Mouse (Mus musculus) gastrocnemius, adult 18-20 months (tissue): ENCODE data around the gene Hoxb6. TPM values are rescaled to one million over a fixed set of nuclear protein-coding genes. Genes with fewer than 3 reads are reported as not detected.

ENCODE experiments used
- DNase-seq: peaks from one replicate; pipeline ENCODE4 v3.0.0; 2021; ENCODE audit warnings: low spot score
- total RNA-seq, 2 experiments: library from RNA; stranded (reverse); gene quantifications; 2 replicates each; pipeline ENCODE4 v1.2.3; 2021

The Hoxb6 gene
- total RNA-seq, 2 experiments from 2014 or later = 0.38 to 0.39 TPM

- DNase-seq = no peak
These were observed 24.1 kb upstream of the Hoxb6 start for GRCm38 (mm10) chr11:96268031-96268745.

GRCm38 (mm10) chr11:96269869-96270268 is 22.4 kb upstream of the Hoxb6 start:
- no peak for DNase-seq

- DNase-seq = no peak
These were observed 21.2 kb upstream of the Hoxb6 start, which contains the start of gene Hoxb9 for GRCm38 (mm10) chr11:96270996-96271540. Gene Hoxb9 (plus strand): TSS chr11:96271457.

DNA sequence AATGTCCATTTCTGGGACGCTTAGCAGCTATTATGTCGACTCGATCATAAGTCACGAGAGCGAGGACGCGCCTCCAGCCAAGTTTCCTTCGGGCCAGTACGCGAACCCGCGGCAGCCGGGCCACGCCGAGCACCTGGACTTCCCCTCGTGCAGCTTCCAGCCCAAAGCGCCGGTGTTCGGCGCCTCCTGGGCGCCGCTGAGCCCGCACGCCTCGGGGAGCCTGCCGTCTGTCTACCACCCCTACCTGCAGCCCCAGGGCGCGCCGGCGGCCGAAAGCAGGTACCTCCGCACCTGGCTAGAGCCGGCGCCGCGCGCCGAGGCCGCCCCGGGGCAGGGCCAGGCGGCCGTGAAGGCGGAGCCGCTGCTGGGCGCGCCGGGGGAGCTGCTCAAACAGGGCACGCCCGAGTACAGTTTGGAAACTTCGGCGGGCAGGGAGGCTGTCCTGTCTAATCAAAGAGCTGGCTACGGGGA is 20.7 kb upstream of the Hoxb6 start:
- DNase-seq = no peak

DNA sequence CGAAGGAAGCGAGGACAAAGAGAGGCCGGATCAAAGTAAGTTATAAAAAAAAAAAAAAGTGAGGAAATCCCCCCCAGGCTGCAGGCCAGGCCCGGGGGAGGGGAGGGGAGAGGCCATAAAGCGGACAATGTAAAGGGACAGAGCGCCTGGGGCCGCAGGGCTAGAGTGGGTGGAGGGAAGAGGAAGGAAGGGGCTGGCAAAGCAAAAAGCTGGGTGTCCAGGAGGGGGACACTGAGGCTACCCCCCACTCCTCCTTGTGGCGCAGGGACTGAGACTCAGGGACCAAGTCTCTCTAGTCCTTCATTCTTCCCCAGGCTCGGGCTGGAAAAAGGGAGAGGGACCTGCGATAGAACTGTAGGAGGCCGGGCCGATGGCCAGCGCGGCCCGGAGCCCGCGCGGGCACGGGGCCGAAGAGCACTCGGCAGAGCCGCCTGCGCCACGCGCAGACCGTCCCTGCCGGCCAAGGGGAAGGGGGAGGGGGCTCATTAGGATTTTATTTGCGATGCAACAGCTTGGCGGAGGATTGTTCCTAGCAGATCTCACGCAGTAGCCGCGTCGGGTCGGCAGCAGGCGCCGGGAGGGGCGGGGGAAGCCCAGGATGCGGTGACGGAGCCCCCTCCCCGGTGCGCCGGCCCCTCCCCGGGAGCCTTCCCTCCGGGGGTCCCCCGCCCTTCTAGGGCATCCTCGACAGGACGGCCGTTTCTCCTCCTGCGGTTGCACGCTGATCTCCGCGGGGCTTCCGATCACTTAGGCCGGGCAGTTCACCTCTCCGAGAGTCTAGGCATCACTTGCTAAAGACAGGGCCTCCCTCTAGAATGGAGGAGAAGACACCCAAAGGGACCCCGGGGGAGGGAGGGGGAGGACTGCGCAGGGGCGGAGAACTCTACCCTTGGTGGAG is 20.0 kb upstream of the Hoxb6 start:
- no peak for DNase-seq

DNA sequence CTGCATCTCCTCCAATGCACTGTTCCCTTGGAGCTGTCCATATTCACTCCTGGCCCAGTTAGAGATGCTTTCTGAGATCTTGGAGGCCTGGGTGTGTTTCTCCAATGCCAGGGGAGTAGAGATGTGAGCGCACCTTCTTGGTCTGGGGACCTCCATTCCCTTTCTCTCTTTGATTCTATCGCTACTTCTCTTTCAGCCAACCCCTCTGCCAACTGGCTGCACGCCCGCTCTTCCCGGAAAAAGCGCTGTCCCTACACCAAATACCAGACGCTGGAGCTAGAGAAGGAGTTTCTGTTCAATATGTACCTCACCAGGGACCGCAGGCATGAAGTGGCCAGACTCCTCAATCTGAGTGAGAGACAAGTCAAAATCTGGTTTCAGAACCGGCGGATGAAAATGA is 17.8 kb upstream of the Hoxb6 start:
- DNase-seq = no peak

DNA sequence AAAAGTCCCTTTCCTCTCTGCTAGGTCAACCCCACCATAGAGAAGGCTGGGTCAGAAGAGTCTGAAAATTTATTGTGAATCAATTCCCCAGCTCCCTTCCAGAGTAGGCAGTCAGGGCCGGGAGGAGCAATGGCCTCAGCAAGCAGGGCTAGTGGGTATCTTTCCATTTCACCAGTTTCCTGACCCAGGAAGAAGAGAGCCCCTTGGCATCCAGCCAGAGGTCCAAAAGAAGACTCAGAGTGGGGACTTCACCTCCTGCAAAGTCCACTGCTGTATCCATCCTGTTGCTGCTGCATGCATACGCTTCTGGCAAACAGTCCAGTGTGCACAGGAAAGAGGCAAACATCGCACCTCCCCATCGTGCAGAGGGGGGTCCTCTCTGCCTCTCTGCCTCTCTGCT is 16.4 kb upstream of the Hoxb6 start:
- DNase-seq = no peak

DNA sequence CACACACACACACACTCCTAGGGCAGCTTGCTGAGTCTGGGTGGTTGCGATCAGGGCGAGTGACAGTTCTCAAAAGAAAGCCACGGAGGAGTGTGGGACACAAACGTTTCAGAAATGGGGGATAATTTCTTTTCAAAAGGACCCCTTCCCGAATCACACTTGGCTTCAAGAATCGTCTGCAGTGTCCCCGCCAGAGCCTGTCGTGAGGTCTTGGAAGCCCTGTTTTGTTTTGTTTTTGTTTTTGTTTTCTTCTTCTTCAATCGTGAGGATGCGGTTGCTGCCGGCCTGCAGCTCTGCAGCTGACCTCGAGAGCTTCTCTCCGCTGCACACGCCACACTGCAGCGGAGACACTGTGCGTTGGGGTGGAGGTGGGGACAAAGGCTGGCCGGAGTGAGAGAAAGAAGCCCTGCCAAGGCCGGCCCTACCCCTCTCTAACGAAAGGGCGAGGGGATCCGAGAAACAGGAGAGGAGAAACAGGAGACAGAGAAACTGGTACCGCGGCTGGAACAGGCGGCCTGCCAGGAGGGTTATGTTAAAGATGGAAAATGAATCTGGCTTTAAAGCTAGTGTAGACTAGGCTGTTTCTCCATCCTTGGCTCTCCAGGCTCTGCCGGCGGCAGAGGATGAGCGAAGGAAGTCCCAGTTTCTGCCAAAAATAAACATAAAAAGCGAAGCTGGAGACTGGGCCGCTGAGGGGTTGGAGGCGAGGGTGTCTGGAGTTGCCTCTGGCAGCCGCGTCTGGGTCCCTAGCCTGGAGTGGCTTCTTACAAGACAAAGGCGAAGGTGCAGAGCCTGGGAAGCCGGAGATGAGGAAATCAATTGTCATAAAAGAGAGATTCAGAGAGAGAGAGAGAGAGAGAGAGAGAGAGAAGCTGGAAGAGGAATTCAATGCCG is 14.9 kb upstream of the Hoxb6 start:
- no peak for DNase-seq

GRCm38 (mm10) chr11:96278324-96278723 is 14.0 kb upstream of the Hoxb6 start:
- no peak for DNase-seq

- peak; percentile 83 for DNase-seq
These were observed 13.5 kb upstream of the Hoxb6 start for GRCm38 (mm10) chr11:96278773-96279172.

GRCm38 (mm10) chr11:96279421-96280233 is 12.6 kb upstream of the Hoxb6 start:
- DNase-seq = no peak

DNA sequence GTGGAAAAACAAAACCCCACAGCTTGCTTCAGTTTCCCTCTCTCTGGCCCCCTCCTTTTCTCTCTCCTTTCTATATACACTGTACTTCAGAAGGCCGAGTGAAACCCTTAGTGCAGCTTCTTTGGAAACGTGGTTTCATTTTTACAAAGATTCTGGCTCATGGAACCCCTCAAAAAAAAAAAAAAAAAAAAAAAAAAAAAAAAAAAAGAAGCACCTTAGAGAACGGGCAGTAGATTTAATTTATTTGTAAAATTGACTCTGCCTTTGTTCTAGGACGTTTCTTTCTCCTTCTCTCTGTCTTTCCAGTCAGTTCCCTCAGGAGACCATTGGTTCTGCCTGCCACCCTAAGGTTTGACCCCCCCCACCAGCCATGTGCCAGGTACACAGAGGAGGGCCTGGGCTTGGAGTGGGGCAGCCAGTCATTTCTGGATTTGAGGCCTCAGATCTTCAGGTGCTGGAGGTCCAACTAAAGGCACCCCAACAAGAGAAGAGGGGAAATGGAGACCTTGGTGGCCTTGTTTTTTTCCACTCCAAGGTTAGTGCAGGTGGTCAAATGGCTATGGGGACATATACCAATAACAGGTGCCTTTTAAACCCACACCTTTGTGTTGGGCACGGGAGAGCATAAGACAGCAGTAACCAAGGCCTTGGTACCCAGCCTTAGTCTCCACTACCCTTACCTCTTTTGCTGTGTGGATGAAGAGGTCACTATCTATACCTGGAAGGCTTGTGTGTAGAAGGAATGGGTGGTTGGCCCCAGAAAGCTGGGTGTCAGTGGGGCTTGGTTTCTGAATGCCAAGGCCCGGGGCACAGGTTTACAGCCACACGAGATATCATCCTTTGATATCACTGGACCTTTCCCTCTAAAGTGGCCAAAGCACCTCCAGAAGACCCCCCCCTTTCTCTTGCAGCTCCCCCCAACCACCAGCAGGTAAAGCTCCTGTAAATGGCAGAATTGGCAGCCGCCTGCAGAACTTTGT is 11.6 kb upstream of the Hoxb6 start:
- DNase-seq = no peak

DNA sequence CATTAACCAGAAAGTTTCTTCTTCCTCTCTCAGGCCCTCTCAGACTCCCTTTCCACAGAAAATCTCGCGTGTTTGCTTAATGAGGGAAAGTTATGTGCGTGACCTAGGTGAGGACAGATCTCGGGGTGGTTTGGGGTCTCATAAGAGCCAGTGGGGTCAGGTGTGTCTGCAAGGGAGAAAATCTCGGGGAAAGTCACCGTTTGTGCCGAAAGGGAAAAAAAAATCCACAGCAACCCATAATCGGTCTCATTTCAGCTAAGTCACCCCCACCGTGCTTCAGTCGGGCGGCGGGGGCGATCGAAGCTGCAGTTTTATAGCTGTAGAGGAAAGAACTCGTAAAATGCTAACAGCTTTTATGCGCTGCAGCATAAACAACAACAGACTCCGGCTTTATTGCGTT is 10.9 kb upstream of the Hoxb6 start:
- DNase-seq = no peak

DNA sequence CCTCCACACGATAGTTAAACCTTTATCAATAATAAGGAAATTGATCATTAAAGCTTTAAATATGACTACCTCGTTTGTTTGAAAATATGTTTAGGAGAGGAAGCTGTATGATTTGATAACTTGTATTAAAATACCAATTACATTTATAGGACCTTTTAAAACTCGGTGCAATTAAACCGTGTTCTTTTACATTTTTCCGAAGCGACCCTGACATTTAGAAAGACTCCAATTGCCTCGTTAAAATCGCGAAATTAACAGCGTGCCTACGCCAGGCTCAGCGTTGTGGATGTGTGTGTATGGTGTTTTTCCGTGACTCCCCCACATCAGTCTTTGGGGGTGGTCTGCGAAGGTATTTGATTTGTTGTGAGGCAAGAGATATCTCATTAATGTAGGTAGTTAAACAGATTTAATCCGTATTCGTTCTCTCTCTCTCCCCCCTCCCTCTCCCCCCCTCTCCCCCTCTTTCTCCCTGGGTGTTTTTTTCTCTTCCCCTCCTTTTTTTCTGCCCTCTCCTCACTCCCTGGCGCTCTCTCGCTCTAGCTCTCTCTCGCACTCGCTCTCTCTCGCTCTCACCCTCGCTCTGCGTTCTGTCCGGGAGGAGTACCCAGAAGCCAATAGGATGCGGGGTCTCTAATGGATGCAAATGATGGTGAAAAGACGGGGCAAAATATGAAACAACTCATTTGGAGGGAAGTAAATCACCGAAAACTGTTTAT is 10.3 kb upstream of the Hoxb6 start, which contains the start of gene Hoxb8:
Gene Hoxb8, plus strand, starts transcription at position 51 of the 716 bp plus-strand sequence.
- DNase-seq = no peak

DNA sequence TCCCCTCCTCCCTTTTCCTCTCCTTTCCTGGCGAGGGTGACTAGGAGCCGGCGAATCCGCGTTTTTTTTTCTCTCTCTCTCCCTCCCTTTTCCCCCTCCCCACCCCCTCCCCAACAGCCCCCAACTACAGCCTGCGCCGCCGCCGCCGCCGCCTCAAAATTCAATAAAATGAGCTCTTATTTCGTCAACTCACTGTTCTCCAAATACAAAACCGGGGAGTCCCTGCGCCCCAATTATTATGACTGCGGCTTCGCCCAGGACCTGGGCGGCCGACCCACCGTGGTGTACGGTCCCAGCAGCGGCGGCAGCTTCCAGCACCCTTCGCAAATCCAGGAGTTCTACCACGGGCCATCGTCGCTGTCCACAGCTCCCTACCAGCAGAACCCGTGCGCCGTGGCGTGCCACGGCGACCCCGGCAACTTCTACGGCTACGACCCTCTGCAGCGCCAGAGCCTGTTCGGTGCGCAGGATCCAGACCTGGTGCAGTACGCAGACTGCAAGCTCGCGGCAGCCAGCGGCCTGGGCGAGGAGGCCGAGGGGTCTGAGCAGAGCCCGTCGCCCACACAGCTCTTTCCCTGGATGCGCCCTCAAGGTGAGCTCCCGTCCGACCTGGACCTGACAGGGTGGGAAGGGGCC is 9.4 kb upstream of the Hoxb6 start:
- no peak for DNase-seq

DNA sequence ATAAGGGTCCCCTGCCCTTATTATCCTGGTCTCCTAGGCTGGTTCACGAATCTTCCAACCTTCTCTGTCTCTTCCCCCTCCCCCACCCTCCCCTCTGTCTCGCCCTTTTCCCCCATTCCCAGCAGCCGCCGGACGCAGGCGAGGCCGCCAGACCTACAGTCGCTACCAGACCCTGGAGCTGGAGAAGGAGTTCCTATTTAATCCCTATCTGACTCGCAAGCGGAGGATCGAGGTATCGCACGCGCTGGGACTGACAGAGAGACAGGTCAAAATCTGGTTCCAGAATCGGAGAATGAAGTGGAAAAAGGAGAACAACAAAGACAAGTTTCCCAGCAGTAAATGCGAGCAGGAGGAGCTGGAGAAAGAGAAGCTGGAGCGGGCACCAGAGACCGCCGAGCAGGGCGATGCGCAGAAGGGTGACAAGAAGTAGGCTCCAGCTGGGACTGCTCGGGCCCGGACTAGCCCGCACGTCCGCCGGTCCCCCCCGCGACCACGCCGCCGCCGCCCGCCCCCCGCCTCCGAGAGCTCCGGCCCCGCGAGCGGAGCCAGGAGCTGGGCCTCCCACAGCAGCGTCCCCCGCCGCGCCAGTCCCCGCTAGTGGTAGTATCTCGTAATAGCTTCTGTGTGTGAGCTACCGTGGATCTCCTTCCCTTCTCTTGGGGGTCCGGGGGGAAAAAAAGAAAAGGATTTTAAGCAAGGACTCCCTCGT is 8.1 kb upstream of the Hoxb6 start:
- no peak for DNase-seq
